Comparison of ENCODE assay signal across 8 mouse cellular contexts in genomic region chr15:98777762-98778161, GRCm38 (mm10). TPM values are rescaled to one million over a fixed set of nuclear protein-coding genes. Genes with fewer than 3 reads are reported as not detected.
A peak's percentile ranks its signal among the peaks of the same experiment; 100 is the strongest.
DNase-seq lines count a peak whose midpoint lies in the region; ATAC-seq and TF ChIP-seq lines count a peak whose summit lies in the region.

Gene Wnt10b, minus strand, starts transcription at chr15:98778150.

- dilution Hi-C loops in CH12.LX (cut with MboI; ENCODE audit: extremely low pct_ligation_motif_present, extremely low pct_unique_long_range_greater_than_20kb, low sequenced_read_pairs), result no loop called here

- no peaks in the 10 kb centered on the region for H3K79me2 ChIP-seq in CH12.LX (replicated peaks; ENCODE audit: control insufficient read depth, extremely low read depth, insufficient read depth, poor library complexity, severe bottlenecking)

- no peak for TF ChIP-seq EP300 in CH12.LX (IDR thresholded peaks at IDR 0.05; ENCODE audit: low read length)
- no peak for TF ChIP-seq EP300 in lung, postnatal 0 days (IDR thresholded peaks at IDR 0.05)

- peak within 1 kb of the TSS; percentile 65 for H3K4me3 ChIP-seq in gastrocnemius, adult 2 months
- H3K4me3 ChIP-seq in CH12.LX (replicated peaks in 1 of 3; ENCODE audit: low read depth in 2 of 3, low read length in 2 of 3, poor library complexity in 1 of 3), result peak within 1 kb of the TSS; percentile 57 to 64 (median 62)
- peak within 1 kb of the TSS; percentile 20 for H3K4me3 ChIP-seq in forebrain, postnatal 0 days (ENCODE audit: low read depth, low read length)
- H3K4me3 ChIP-seq in lung, postnatal 0 days (ENCODE audit: low read depth, low read length), result peak within 1 kb of the TSS; percentile 23

- H3K9ac ChIP-seq in CH12.LX (ENCODE audit: insufficient read depth, low read depth), result peak within 1 kb of the TSS; percentile 42; the same call in 1 of the 2 replicates
- no peak within 1 kb of the TSS for H3K9ac ChIP-seq in forebrain, postnatal 0 days
- no peak within 1 kb of the TSS for H3K9ac ChIP-seq in lung, postnatal 0 days (replicated peaks; ENCODE audit: low read depth)

- TF ChIP-seq POLR2A in CH12.LX (IDR thresholded peaks at IDR 0.05; ENCODE audit: low read depth, low read length), result no peak

- peaks cover 15 to 55% of the 10 kb centered on the region in 2 experiments for H3K4me1 ChIP-seq in CH12.LX (ENCODE audit: control insufficient read depth in 1 of 2, insufficient read depth in 2 of 2)
- no peaks in the 10 kb centered on the region for H3K4me1 ChIP-seq in forebrain, postnatal 0 days (ENCODE audit: insufficient read depth)
- H3K4me1 ChIP-seq in lung, postnatal 0 days (ENCODE audit: insufficient read depth, low read depth, low read length), result peaks cover 6% of the 10 kb centered on the region; the same call in 1 of the 2 replicates

- no peak for TF ChIP-seq RAD21 in CH12.LX (IDR thresholded peaks at IDR 0.05; ENCODE audit: low read depth, low read length)

- H3K4me2 ChIP-seq in CH12.LX (ENCODE audit: insufficient read depth, low read depth, poor library complexity, severe bottlenecking), result peak within 1 kb of the TSS; percentile 45
- H3K4me2 ChIP-seq in forebrain, postnatal 0 days (ENCODE audit: low read depth), result peak within 1 kb of the TSS; percentile 44
- H3K4me2 ChIP-seq in lung, postnatal 0 days (replicated peaks; ENCODE audit: low read depth, low read length), result peak within 1 kb of the TSS; percentile 46

- H3K27ac ChIP-seq in gastrocnemius, adult 2 months, result peak within 1 kb of the TSS; percentile 59
- H3K27ac ChIP-seq in CH12.LX (ENCODE audit: insufficient read depth, low read depth), result peak within 1 kb of the TSS; percentile 83; the same call in 1 of the 2 replicates
- H3K27ac ChIP-seq in forebrain, postnatal 0 days (ENCODE audit: low read depth, low read length), result no peak within 1 kb of the TSS
- no peak within 1 kb of the TSS for H3K27ac ChIP-seq in lung, postnatal 0 days (ENCODE audit: low read length)

- TF ChIP-seq CTCF in gastrocnemius, adult 2 months (IDR thresholded peaks at IDR 0.05), result no peak
- TF ChIP-seq CTCF in CH12.LX (conservative IDR thresholded peaks at IDR 0.05 in 1 of 2, IDR thresholded peaks at IDR 0.05 in 1 of 2; ENCODE audit: low read depth in 2 of 2, low read length in 2 of 2), result no peak
- TF ChIP-seq CTCF in forebrain, postnatal 0 days (IDR thresholded peaks at IDR 0.05; ENCODE audit: low read depth), result no peak
- no peak for TF ChIP-seq CTCF in lung, postnatal 0 days (IDR thresholded peaks at IDR 0.05)

- no peak for ATAC-seq in forebrain, postnatal 0 days
- ATAC-seq in lung, postnatal 0 days, result no peak

- DNase-seq in gastrocnemius, adult 2 months, result peak; percentile 48
- DNase-seq in gastrocnemius, adult 8-10 months (ENCODE audit: low spot score in 2 of 2), result no peak
- DNase-seq in CH12.LX (ENCODE audit: extremely low read depth), result no peak
- DNase-seq in forebrain, postnatal 0 days, result no peak
- peak; percentile 35 for DNase-seq in lung, postnatal 0 days (ENCODE audit: low spot score)
- DNase-seq in right cerebral cortex, postnatal 4 days, result no peak
- DNase-seq in left cerebral cortex, postnatal 10 days (ENCODE audit: extremely low spot score in 1 of 2, low spot score in 2 of 2), result no peak
- DNase-seq in right cerebral cortex, adult 18-20 months, result no peak

- in situ Hi-C loops in CH12.LX (cut with MboI; ENCODE audit: low pct_ligation_motif_present, low pct_unique_long_range_greater_than_20kb, low sequenced_read_pairs), result no loop called here

- H3K9me3 ChIP-seq in CH12.LX (replicated peaks; ENCODE audit: low read length), result no peaks in the 10 kb centered on the region
- H3K9me3 ChIP-seq in forebrain, postnatal 0 days (ENCODE audit: low read length), result no peaks in the 10 kb centered on the region
- no peaks in the 10 kb centered on the region for H3K9me3 ChIP-seq in lung, postnatal 0 days (ENCODE audit: low read length)

- peaks cover 3 to 16% of the 10 kb centered on the region in 2 experiments for H3K36me3 ChIP-seq in CH12.LX (replicated peaks in 1 of 2; ENCODE audit: control insufficient read depth in 1 of 2, insufficient read depth in 1 of 2, low read length in 1 of 2)
- H3K36me3 ChIP-seq in forebrain, postnatal 0 days (ENCODE audit: insufficient read depth), result no peaks in the 10 kb centered on the region
- no peaks in the 10 kb centered on the region for H3K36me3 ChIP-seq in lung, postnatal 0 days (ENCODE audit: insufficient read depth, low read length)

- under 1% methylated on average over 33 of the region's 33 CpGs for WGBS in forebrain, postnatal 0 days
- WGBS in lung, postnatal 0 days, result 1% methylated on average over 31 of the region's 33 CpGs

- intact Hi-C loops in gastrocnemius, adult 2 months (cut with DNase I), result no loop called here
- intact Hi-C loops in left cerebral cortex, postnatal 10 days (cut with DNase I), result no loop called here

- H3K27me3 ChIP-seq in CH12.LX (replicated peaks), result peaks cover 2% of the 10 kb centered on the region
- H3K27me3 ChIP-seq in forebrain, postnatal 0 days (ENCODE audit: insufficient read depth, low read length), result peaks cover 94% of the 10 kb centered on the region
- peaks cover 75% of the 10 kb centered on the region for H3K27me3 ChIP-seq in lung, postnatal 0 days (replicated peaks; ENCODE audit: insufficient read depth, low read length)

TF ChIP-seq in CH12.LX, 34 proteins besides CTCF, POLR2A, EP300 and RAD21:
- no peak for TF ChIP-seq TBP (conservative IDR thresholded peaks at IDR 0.05; ENCODE audit: low read depth, low read length)
- TF ChIP-seq SIN3A (IDR thresholded peaks at IDR 0.05; ENCODE audit: low read length), result 0 out of 2 replicates have a peak, but pooled peaks have one; percentile 49
- 0 out of 2 replicates have a peak, but pooled peaks have one; percentile 55 for TF ChIP-seq UBTF (IDR thresholded peaks at IDR 0.05; ENCODE audit: low read depth, low read length)
- TF ChIP-seq MXI1 (IDR thresholded peaks at IDR 0.05; ENCODE audit: low read depth, low read length), result peak; percentile 1; the same call in 1 of the 2 replicates
TF ChIP-seq in CH12.LX: peak in this region for 3.

RNA-seq across cellular contexts. Expression of gene Wnt10b, which starts in this region (rescaled TPM):
- 1 to 10 TPM in 1 of 2 experiments, under 1 TPM in 1; 0.97 to 1.4 TPM for total RNA-seq in gastrocnemius, adult 2 months (2021)
- 1 to 10 TPM in 1 of 4 experiments, under 1 TPM in 3; 0.48 to 1.1 (median 0.85) TPM for total RNA-seq in gastrocnemius, adult 8-10 months (2022)
- 19.1 and 25.4 TPM in 2 replicates for total RNA-seq in CH12.LX (2012; rRNA removed)
- 61.6 and 64.4 TPM in 2 replicates for total RNA-seq in CH12.LX (2014; rRNA removed)
- polyA plus RNA-seq in CH12.LX (2012; ENCODE audit: insufficient read length, low read depth), result 56.2 and 58.0 TPM in 2 replicates
- 0.31 and 1.1 TPM in 2 replicates for total RNA-seq in forebrain, postnatal 0 days (2014; rRNA removed)
- polyA plus RNA-seq in forebrain, postnatal 0 days (2015; fragmentation: Nextera tagmentation; extraction: Ambion mirVana), result not detected in 2 replicates
- polyA plus RNA-seq in lung, postnatal 0 days (2015; fragmentation: Nextera tagmentation; extraction: Ambion mirVana), result 0.13 and 0.14 TPM in 2 replicates
- under 1 TPM; 0.63 to 0.64 TPM for total RNA-seq in left cerebral cortex, postnatal 10 days (2021)

Comparison
In these comparisons a context has a peak if more than half of its experiments do, and no peak if none do; other contexts are left out.
1. RNA of gene Wnt10b (polyA plus RNA-seq): 56.2 to 58.0 TPM in CH12.LX; 0.13 to 0.14 TPM in lung, postnatal 0 days and not detected in forebrain, postnatal 0 days; every median in the first group is over 10 times any median in the second.
2. Peak in DNase-seq, H3K4me3 ChIP-seq and H3K4me2 ChIP-seq in lung, postnatal 0 days; RNA of the gene not detected or under 1 TPM.
3. H3K27ac ChIP-seq: peak in gastrocnemius, adult 2 months (single experiment) and CH12.LX (single experiment); none in forebrain, postnatal 0 days (single experiment) and lung, postnatal 0 days (single experiment).
4. Peak in every context shown above with its lines, with median percentiles within 50 percentile points of each other: H3K4me3 ChIP-seq and H3K4me2 ChIP-seq.